Mouse (Mus musculus): Measurements from ENCODE around the gene Nudt2. TPM values are rescaled to one million over a fixed set of nuclear protein-coding genes. Genes with fewer than 3 reads are reported as not detected.
"Not testable (repeated sequence)": the region's sequence is repeated elsewhere in the genome, so short reads cannot be mapped to it uniquely, and the experiment has no call there.

Gene Nudt2
- total RNA-seq (2021), result 10 to 100 TPM; 25.6 to 27.9 TPM

GRCm38 (mm10) chr4:41464345-41465286 lies at the start of gene Nudt2, which contains the start of gene Kif24:
Nudt2 (plus strand) TSS chr4:41465151.
Kif24 (minus strand) TSS chr4:41464887.
- intact Hi-C loops (cut with DNase I), result loop anchor here (5.0 kb wide), 2 partner anchors 83 to 103 kb away; partner anchors contain the start of genes Dnaic1 and Fam219a

DNA sequence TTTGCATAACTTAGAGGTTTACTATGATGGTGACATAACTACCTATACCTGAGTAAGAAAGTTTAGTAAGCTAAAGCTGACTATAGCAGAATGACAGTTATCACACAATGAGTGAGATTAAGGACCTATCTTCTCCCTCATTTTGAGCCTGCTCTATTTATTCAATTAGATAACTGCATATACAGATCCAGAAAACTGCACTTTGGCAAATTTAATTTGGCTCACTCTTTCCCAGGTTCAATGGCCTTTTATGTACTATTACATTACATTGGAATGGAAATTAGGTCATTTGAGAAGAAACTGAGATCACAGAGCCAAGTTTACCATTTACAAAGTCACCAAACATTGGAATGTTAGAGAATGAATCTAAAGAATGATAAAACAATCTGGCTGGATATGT lies 48.0 kb upstream of the Nudt2 start:
- intact Hi-C loops (cut with DNase I), result no loop called here
- no peak for DNase-seq

More at GRCm38 (mm10) chr4:41464345-41465286, at the start of gene Nudt2, which contains the start of gene Kif24:
- peak; percentile 99 for DNase-seq

DNA sequence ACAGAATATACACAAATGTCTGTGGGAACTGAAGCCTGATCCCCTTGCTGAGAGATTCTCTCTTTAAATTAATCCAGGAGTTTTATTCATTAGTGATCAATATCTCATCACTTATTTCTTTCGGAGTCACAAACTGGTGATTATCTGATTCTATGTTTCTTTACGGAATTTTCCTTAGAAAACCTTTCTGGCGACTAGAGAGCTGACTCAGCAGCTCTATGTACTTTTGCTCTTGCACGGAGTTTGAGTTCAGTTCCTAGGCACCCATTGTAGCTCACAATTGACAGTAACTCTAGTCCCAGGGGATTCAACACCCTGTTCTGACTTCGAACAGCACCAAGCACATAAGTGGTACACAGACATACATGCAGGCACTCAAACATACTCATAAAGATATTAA lies 26.0 kb upstream of the Nudt2 start:
- intact Hi-C loops (cut with DNase I), result no loop called here
- no peak for DNase-seq

- peak in 1 of 2 experiments; percentile 5 for DNase-seq
- intact Hi-C loops (cut with DNase I), result no loop called here
Measured at GRCm38 (mm10) chr4:41442790-41443302, 22.1 kb upstream of the Nudt2 start.

GRCm38 (mm10) chr4:41447595-41447994 lies 17.4 kb upstream of the Nudt2 start:
- no peak for DNase-seq
- intact Hi-C loops (cut with DNase I), result no loop called here

- intact Hi-C loops (cut with DNase I), result no loop called here
- no peak for DNase-seq
Measured at GRCm38 (mm10) chr4:41460690-41461089, 4.3 kb upstream of the Nudt2 start.

DNA sequence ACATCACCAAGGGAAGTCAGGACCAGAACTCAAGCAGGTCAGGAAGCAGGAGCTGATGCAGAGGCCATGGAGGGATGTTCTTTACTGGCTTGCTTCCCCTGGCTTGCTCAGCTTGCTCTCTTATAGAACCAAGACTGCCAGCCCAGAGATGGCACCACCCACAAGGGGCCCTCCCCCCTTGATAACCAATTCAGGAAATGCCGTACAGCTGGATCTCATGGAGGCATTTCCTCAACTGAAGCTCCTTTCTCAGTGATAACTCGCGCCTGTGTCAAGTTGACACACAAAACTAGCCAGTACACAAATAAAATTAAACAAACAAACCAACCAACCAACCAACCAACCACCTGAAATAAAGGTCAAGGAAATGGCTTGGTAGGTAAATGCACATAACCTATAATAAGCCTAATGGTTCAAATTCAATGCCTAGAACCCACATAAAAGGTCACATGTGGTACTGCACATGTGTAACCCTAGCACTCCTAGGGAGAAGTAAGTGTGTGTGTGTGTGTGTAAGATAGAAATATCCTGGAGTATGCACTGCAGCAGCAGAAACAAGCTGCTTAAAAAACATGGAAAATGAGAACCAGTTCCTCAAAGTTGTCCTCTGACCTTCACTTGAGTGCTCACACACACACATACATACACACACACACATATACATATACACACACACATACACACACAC lies 1.8 kb upstream of the Nudt2 start:
- DNase-seq; intact Hi-C loops (cut with DNase I): not testable (repeated sequence)

DNA sequence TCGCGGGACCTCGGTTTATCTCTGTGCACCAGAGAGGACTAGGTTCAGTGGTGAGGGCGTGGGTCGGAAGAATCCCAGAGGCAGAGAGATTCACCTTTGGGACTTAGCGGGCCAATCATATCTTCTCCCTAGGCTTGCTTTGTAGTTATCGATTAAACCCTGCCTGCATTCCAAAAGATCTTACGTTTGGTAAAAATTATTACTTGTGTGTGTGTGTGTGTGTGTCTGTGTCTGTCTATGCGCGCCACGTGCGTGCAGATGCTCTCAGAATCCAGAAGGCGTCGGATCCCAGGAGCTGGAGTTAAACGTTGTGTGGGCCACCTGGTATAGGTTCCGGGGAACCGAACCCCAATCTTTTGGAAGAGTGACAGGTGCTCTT lies 325 bp downstream of the Nudt2 start:
- intact Hi-C loops (cut with DNase I), result loop anchor here (5.0 kb wide), 2 partner anchors 82 to 102 kb away; partner anchors contain the start of genes Dnaic1 and Fam219a

DNA sequence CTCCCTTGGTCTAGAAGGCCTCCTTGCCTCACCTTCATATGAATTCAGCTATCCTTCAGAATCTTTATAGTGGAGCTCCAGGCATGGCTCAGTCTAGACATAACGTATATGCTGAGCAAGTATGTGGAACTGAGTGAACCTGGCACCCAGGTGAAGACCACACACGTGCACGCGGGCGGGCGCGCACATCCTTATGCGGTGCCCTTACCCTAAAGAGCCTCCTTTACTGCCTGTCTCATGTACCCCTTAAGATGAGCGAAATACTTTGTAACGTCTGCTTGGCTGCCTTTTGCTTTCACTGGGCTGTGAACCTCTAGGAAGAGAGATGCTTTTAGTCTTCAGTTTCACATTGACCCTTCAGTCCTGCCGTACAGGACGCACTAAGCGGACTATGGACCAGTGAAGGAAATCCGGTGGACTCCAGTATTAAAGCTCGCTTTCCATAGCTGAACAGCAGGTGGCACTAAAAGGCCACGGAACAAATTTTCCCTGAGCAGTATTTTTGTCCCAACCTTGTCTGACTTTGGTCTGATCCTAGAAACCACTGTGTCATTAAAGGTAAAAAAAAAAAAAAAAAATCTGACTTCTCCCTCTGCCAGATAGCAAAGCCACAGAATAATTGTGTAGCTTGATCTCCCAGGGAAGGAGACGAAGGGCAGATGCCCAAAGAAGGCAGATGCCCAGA lies 3.6 kb downstream of the Nudt2 start:
- peak; percentile 75 to 84 for DNase-seq
- intact Hi-C loops (cut with DNase I), result loop anchor here (2.0 to 5.0 kb wide), 6 partner anchors 36 to 240 kb away; partner anchors contain the start of genes Dnaic1 and Fam219a

More for the DNA sequence above, 325 bp downstream of the Nudt2 start:
- DNase-seq, result no peak

- intact Hi-C loops (cut with DNase I), result loop anchor here (2.0 to 5.0 kb wide), 6 partner anchors 36 to 240 kb away; partner anchors contain the start of genes Dnaic1 and Fam219a
- no peak for DNase-seq
Measured at GRCm38 (mm10) chr4:41469199-41469598, 4.2 kb downstream of the Nudt2 start.

DNA sequence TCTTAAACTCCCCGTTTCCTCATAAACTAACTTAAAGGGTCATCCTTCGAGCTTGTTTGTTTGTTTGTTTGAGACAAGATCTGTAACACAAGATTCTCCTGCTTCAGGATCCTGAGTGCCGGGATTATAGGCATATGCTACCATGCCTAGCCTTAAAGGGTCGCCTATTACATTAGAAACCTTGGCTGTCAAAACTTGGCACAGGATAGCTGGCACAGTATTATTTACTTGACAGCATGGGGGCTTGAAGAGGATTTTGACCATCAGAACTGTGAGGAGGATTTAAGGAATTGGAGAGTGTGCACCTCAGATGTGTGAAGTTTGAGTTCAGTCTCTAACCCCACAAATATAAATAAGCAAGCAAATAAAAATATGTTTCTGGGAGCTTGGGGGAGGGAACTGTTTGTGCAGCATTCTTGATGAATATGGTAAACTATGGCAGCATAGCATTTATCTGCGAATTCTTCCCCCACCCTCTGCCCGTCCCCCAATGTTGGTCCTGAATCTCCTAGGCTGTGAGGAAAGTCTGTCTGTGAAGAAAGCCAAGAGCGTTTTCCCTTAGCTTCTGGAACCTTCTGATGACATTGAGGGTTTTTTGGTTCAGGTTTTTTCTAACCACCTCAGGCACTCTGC lies 5.2 kb downstream of the Nudt2 start:
- intact Hi-C loops (cut with DNase I), result no loop called here
- no peak for DNase-seq

DNA sequence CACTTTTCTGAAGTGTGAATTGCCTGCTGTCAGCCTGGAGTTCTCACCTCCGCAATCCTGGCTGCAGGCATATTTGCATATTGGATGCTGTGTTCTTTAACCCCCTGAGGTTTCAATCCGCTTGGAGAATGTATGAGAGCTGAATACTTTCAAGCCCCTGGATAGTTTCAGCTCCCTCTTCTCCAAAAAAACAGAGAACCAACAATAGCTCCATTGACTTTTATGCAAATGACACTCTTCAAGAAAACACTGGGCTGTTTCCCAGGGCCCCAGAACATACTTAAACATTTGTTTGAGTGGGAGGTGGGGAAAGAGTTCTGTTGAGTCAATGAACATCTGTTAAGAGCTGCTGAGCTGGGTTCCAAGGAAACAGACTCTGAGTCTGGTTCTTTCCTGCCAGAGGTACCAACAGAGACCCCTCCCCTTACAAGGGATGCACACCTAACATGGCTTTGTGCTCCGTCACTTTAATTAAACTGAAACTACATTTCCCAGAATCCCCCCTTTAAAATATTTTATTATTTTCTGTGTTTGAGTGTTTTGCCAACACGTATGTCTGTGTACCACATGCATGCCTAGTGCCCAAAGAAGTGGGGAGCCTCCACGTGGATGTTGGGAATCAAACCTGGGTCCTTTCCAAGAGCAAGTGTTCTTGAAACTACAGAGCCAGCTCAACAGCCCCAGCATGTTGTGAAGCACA lies 5.9 kb downstream of the Nudt2 start:
- DNase-seq, result peak; percentile 43 to 64
- intact Hi-C loops (cut with DNase I), result no loop called here

- DNase-seq, result no peak
- intact Hi-C loops (cut with DNase I), result no loop called here
Measured at GRCm38 (mm10) chr4:41471384-41471689, 6.4 kb downstream of the Nudt2 start.

DNA sequence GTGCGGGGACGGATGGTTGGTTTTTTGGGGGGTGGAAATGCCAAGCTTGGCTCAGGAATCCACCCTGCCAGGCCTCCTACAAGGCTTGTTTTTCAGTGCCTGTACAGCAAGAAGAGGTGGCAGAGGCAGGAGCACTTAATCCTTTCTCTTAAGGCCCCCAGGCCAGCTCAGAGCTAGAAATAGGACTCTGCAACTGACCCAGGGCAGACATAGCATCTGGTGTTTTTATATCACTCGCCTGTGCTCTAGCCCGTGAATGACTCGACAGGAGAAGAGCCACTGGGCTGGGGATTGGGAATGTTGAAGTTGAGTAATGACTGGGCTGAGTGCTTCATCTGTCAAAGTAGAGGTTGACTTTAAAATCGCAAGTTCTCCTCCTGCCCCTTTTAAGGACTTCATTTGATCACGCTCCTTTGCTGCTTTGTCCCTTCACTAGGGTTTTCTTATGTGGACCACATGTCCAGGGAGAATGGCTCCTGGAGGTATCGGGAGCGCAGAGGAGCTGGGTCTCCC lies 12.8 kb downstream of the Nudt2 start:
- intact Hi-C loops (cut with DNase I), result no loop called here
- DNase-seq, result no peak

DNA sequence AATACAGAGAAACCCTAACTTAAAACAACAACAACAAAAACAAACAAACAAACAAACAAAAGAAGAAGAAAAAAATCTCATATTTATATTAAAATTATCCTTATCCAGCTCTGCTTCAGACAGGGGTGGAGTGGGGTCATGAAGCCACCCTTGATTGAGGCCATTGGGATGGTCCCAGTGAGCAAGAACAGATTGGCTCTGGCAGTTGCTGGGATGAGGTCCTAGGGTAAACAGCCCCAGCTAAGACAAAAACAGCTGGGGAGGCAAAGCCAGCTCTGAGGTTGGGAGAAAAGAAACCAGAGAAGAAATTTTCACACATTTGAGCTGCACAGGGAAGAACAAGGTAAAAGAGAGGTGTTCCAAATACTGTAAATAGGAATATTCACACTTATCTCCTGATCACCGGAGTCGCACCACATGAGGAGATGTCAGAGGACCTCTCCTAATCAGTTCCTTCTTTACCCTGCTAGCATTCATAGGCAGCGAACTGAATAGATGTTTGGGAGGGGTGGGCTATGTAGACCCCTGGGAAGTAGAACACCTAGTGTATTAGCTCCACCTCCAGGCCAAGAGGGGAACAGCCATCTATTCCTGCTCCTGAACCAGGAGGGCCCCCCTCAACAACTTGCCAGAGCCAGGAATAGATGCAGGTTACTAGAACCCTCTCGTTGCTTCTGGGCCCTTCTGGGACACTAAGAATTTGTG lies 14.0 kb downstream of the Nudt2 start:
- intact Hi-C loops (cut with DNase I), result no loop called here
- peak in 1 of 2 experiments; percentile 12 for DNase-seq

DNA sequence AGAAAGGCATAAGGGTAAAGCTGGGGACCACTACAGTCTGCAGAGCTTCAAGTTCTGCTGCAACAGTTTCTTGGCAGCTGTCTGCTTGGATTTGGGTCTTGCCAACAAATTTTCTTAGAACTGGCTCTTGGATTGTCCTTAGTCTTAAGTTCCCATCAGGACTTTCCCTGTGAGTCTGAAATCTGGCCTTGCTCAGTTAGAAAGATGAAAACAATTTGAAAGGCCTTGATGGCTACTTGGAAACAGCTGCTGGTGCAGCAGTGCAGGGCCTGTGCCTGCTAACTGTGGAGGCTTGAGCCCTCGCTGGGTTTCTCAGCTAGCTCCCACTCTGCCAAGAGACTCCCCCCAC lies 14.5 kb downstream of the Nudt2 start:
- DNase-seq, result peak; percentile 66 to 73
- intact Hi-C loops (cut with DNase I), result no loop called here

GRCm38 (mm10) chr4:41480254-41480653 lies 15.3 kb downstream of the Nudt2 start:
- DNase-seq, result peak; percentile 76 to 81
- intact Hi-C loops (cut with DNase I), result no loop called here

GRCm38 (mm10) chr4:41481601-41482017 lies 16.7 kb downstream of the Nudt2 start:
- peak; percentile 74 to 78 for DNase-seq
- intact Hi-C loops (cut with DNase I), result no loop called here

DNA sequence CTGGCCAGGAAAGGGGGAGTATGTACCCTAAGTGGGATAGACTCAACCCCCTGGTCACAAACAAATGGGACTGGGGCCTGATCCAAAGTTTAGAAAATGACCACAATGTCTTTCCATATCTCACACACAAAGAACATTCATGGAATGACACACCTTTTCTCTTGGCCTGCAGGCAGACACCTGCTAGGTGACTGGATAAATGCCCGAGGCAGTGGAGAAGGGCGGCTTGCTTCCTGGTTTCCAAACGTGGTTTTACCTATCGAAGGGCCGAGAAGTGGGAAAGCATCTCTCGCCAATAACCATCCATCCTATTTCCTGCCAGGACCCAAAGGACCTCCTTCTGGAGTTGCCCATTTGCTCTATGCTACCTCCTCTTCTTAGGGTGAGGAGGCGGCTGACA lies 28.0 kb downstream of the Nudt2 start:
- intact Hi-C loops (cut with DNase I), result no loop called here
- DNase-seq, result no peak

Measured in heart, postnatal 10 days (tissue).